Mouse (Mus musculus): Measurements from ENCODE around the gene Esam. TPM values are rescaled to one million over a fixed set of nuclear protein-coding genes. Genes with fewer than 3 reads are reported as not detected.
A peak's percentile ranks its signal among the peaks of the same experiment; 100 is the strongest.

Esam gene
- polyA plus RNA-seq, 2 experiments = 34.7 to 44.1 TPM

DNA sequence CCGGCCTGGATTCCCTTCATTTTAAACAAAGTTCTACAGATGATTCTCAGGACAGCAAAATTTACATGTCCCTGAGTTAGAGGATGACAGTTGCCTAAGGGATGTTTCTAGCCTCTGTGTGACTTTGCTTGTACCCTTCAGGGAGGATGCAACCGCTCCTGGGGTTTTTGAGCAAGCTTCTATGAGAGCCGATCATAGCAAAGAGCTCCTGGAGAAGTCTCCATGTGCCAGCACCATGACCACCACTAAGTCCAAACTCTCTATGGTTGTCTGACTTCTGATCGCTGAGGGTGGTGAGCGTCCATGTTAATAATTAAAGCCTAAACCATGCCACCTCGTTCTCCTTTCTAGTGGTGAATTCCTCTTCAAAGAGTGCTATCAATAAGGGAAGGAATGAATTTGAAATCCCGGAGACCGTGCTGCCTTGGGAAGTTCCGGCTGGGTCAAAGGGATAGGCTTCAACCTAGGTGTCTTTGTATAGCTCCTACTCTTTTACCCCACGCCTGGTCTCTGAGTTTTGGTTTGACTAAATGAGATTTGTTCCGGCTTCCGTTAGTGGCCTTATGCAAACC, 16.1 kb downstream of the Esam start:
- Histone ChIP-seq H3K4me2 (replicated peaks; ENCODE audit: low read depth, low read length, severe bottlenecking) (peak overlapping the region; percentile 53), H3K9me3 (ENCODE audit: control insufficient read depth, low read length) (no peaks in the 10 kb centered on the region), H3K27ac (replicated peaks; ENCODE audit: low read depth, low read length) (no peak overlapping the region), H3K4me3 (replicated peaks; ENCODE audit: low read length) (peak overlapping the region; percentile 32), H3K27me3 (ENCODE audit: control insufficient read depth, insufficient read depth, low read length) (peaks cover 26% of the 10 kb centered on the region), H3K36me3 (ENCODE audit: control insufficient read depth, insufficient read depth, low read length) (no peaks in the 10 kb centered on the region), H3K9ac (ENCODE audit: low read depth, low read length, severe bottlenecking) (no peak overlapping the region), H3K4me1 (ENCODE audit: control insufficient read depth, insufficient read depth, low read length) (0 out of 2 replicates have a peak, but pooled peaks cover 5% of the 10 kb centered on the region)
- no peak for TF ChIP-seq POLR2A (IDR thresholded peaks at IDR 0.05; ENCODE audit: borderline replicate concordance, extremely low read depth, insufficient read depth, insufficient read length)
- DNase-seq (ENCODE audit: low spot score) = no peak
- no peak for ATAC-seq (ENCODE audit: low FRiP score, low read depth)
- WGBS = 29% methylated on average over 12 of the region's 12 CpGs

DNA sequence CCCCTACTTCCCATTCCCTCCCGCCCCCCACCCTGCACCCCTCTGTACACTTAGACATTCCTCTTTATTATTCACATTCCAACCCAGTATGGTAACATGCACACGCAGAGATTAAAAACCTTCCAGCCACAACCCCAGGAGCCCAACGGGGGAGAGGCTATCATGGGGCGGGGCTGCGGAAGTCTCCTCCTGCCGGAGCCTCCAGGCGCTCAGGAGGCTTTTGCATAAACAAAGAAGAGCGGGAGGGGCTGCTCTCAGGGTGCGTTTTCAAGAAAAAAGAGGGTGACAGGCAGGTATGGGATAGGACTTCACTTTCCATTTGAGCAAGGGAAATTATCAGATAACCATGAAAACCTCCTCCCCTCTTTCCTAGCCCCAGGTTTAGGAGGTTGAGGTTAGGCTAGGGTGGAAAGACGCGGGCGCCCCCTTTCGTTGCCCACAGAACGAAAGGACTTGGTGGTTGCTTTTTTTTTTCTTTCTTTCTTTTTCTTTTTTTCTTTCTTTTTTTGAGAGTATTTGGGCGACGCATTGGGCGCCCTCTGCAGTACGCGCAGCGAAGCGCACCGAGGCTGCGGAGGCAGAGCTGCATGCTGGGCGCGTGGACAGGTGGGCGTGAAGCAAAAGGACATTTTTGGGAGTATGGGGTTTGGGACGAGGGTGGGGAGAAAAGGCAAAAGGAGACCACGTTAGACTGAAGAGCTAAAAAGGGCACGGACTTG, 16.7 kb downstream of the Esam start:
- Histone ChIP-seq H3K36me3 (ENCODE audit: control insufficient read depth, insufficient read depth, low read length) (no peaks in the 10 kb centered on the region), H3K27ac (replicated peaks; ENCODE audit: low read depth, low read length) (no peak overlapping the region), H3K4me3 (replicated peaks; ENCODE audit: low read length) (peak overlapping the region; percentile 32), H3K27me3 (ENCODE audit: control insufficient read depth, insufficient read depth, low read length) (peaks cover 30% of the 10 kb centered on the region), H3K9ac (ENCODE audit: low read depth, low read length, severe bottlenecking) (no peak overlapping the region), H3K4me2 (replicated peaks; ENCODE audit: low read depth, low read length, severe bottlenecking) (peak overlapping the region; percentile 53), H3K9me3 (ENCODE audit: control insufficient read depth, low read length) (no peaks in the 10 kb centered on the region), H3K4me1 (ENCODE audit: control insufficient read depth, insufficient read depth, low read length) (0 out of 2 replicates have a peak, but pooled peaks cover 5% of the 10 kb centered on the region)
- WGBS = 1% methylated on average over 29 of the region's 29 CpGs
- DNase-seq (ENCODE audit: low spot score) (peak; percentile 54), ATAC-seq (ENCODE audit: low FRiP score, low read depth) (0 out of 2 replicates have a peak, but pooled peaks have one; percentile 10)
- TF ChIP-seq POLR2A (IDR thresholded peaks at IDR 0.05; ENCODE audit: borderline replicate concordance, extremely low read depth, insufficient read depth, insufficient read length) = no peak

DNA sequence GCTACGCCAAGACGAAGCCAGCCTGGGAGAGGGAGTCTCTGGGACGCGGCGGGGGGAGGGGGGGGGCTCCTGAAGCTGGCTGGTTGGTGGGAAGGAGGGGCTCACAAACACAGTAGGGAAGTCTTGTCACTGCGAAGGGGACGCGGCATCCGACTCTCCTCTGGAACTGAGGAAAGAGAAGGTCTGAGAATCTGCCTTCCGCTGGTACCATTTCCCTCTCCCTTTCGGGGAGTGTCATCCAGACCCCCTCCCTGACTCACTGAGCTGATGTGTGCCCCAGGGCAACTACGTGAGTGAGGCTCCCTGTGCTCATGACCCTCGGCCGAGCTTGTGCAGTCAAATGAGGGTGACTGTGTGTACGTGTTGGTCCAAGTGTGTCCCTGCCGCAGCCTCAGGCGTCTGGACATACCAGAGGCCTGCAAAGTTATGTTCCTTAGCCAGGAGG, 17.3 kb downstream of the Esam start:
- no peak for DNase-seq (ENCODE audit: low spot score)
- H3K36me3 ChIP-seq (ENCODE audit: control insufficient read depth, insufficient read depth, low read length) = no peaks in the 10 kb centered on the region
- TF ChIP-seq POLR2A (IDR thresholded peaks at IDR 0.05; ENCODE audit: borderline replicate concordance, extremely low read depth, insufficient read depth, insufficient read length) = no peak
- 0 out of 2 replicates have a peak, but pooled peaks cover 5% of the 10 kb centered on the region for H3K4me1 ChIP-seq (ENCODE audit: control insufficient read depth, insufficient read depth, low read length)
- H3K27ac ChIP-seq (replicated peaks; ENCODE audit: low read depth, low read length) = no peak overlapping the region
- no peak for ATAC-seq (ENCODE audit: low FRiP score, low read depth)
- H3K9ac ChIP-seq (ENCODE audit: low read depth, low read length, severe bottlenecking) = no peak overlapping the region
- peak overlapping the region; percentile 53 for H3K4me2 ChIP-seq (replicated peaks; ENCODE audit: low read depth, low read length, severe bottlenecking)
- H3K4me3 ChIP-seq (replicated peaks; ENCODE audit: low read length) = peak overlapping the region; percentile 32
- peaks cover 36% of the 10 kb centered on the region for H3K27me3 ChIP-seq (ENCODE audit: control insufficient read depth, insufficient read depth, low read length)
- WGBS = 7% methylated on average over 17 of the region's 17 CpGs
- H3K9me3 ChIP-seq (ENCODE audit: control insufficient read depth, low read length) = no peaks in the 10 kb centered on the region

DNA sequence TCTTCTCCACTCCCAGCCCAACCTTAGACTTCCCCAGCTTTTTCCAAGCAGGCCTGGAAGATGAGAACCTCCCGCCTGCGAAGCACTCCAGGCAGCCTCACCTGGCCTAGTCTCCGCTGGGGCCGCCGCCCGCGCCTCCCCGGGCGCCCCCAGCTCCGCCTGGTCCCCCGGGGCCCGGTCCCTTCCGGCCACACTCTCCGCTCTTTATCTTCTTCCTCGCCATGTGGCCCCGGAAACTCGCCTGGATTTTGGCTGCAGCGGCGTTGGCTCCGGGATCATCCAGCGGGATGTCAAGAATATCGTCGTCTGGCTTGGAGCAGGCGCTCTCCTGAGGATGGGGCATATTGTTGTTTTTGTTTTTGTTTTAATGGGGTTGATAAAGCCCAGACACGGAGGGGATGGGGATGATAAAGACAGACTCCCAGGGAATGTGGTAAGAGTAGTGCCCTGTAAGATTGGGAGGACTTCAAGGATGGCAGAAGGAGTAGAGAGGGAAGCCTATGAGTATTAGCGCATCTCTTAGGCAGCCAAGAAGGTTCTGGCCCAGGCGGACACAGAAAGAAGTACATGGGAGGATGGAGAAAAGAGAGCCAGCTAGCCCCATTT, 18.1 kb downstream of the Esam start:
- no peak overlapping the region for H3K9ac ChIP-seq (ENCODE audit: low read depth, low read length, severe bottlenecking)
- no peak for ATAC-seq (ENCODE audit: low FRiP score, low read depth)
- TF ChIP-seq POLR2A (IDR thresholded peaks at IDR 0.05; ENCODE audit: borderline replicate concordance, extremely low read depth, insufficient read depth, insufficient read length) = no peak

DNA sequence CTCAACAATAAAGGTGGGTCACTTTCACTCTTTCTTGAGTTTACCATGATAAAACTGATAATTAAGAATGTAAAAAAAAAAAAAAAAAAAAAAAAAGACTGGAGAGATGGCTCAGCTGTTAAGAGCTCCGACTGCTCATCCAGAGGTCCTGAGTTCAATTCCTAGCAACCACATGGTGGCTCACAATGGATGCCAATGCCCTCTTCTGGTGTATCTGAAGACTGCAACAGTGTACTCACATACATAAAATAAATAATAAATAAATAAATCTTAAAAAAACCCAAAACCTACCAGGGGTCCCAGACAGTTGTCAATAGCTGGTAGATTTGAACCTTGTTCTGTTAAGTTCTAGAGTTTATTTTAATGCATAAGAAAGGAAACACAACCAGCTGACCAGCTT, 19.0 kb downstream of the Esam start:
- DNase-seq (ENCODE audit: low spot score) = no peak
- H3K4me3 ChIP-seq (replicated peaks; ENCODE audit: low read length) = no peak overlapping the region
- no peak for ATAC-seq (ENCODE audit: low FRiP score, low read depth)
- H3K27ac ChIP-seq (replicated peaks; ENCODE audit: low read depth, low read length) = no peak overlapping the region
- no peaks in the 10 kb centered on the region for H3K36me3 ChIP-seq (ENCODE audit: control insufficient read depth, insufficient read depth, low read length)
- no peak overlapping the region for H3K4me2 ChIP-seq (replicated peaks; ENCODE audit: low read depth, low read length, severe bottlenecking)
- H3K9me3 ChIP-seq (ENCODE audit: control insufficient read depth, low read length) = no peaks in the 10 kb centered on the region
- peaks cover 52% of the 10 kb centered on the region for H3K27me3 ChIP-seq (ENCODE audit: control insufficient read depth, insufficient read depth, low read length)
- peaks cover 7% of the 10 kb centered on the region; the same call in 1 of the 2 replicates for H3K4me1 ChIP-seq (ENCODE audit: control insufficient read depth, insufficient read depth, low read length)
- no peak for TF ChIP-seq POLR2A (IDR thresholded peaks at IDR 0.05; ENCODE audit: borderline replicate concordance, extremely low read depth, insufficient read depth, insufficient read length)
- WGBS = 81% methylated on average over 1 of the region's 1 CpGs
- H3K9ac ChIP-seq (ENCODE audit: low read depth, low read length, severe bottlenecking) = no peak overlapping the region

More for the DNA sequence above, 18.1 kb downstream of the Esam start:
- Histone ChIP-seq H3K36me3 (ENCODE audit: control insufficient read depth, insufficient read depth, low read length) (no peaks in the 10 kb centered on the region), H3K4me1 (ENCODE audit: control insufficient read depth, insufficient read depth, low read length) (0 out of 2 replicates have a peak, but pooled peaks cover 5% of the 10 kb centered on the region), H3K4me2 (replicated peaks; ENCODE audit: low read depth, low read length, severe bottlenecking) (no peak overlapping the region), H3K4me3 (replicated peaks; ENCODE audit: low read length) (no peak overlapping the region), H3K9me3 (ENCODE audit: control insufficient read depth, low read length) (no peaks in the 10 kb centered on the region), H3K27ac (replicated peaks; ENCODE audit: low read depth, low read length) (no peak overlapping the region), H3K27me3 (ENCODE audit: control insufficient read depth, insufficient read depth, low read length) (peaks cover 43% of the 10 kb centered on the region)
- 16% methylated on average over 27 of the region's 27 CpGs for WGBS
- no peak for DNase-seq (ENCODE audit: low spot score)
